Mouse (Mus musculus): ENCODE results near the gene BC049352. TPM values are rescaled to one million over a fixed set of nuclear protein-coding genes. Genes with fewer than 3 reads are reported as not detected.

The BC049352 gene
- total RNA-seq, 2 experiments from 2014 or later, result 1.1 to 1.5 TPM

GRCm38 (mm10) chr9:45235668-45236227 lies 53.9 kb downstream of the BC049352 start:
- DNase-seq (ENCODE audit: low spot score in 2 of 2), result no peak
- intact Hi-C loops (cut with DNase I), result no loop called here

GRCm38 (mm10) chr9:45236744-45237143 lies 54.9 kb downstream of the BC049352 start:
- DNase-seq (ENCODE audit: low spot score in 2 of 2), result no peak
- intact Hi-C loops (cut with DNase I), result no loop called here

- no peak for DNase-seq (ENCODE audit: low spot score in 2 of 2)
- intact Hi-C loops (cut with DNase I), result no loop called here
Measured at GRCm38 (mm10) chr9:45241397-45241796, 59.6 kb downstream of the BC049352 start.

- intact Hi-C loops (cut with DNase I), result no loop called here
- no peak for DNase-seq (ENCODE audit: low spot score in 2 of 2)
Measured at GRCm38 (mm10) chr9:45245432-45245831, 63.6 kb downstream of the BC049352 start.

- peak in 1 of 2 experiments; percentile 35 for DNase-seq (ENCODE audit: low spot score in 2 of 2)
- intact Hi-C loops (cut with DNase I), result no loop called here
Measured at GRCm38 (mm10) chr9:45246060-45246459, 64.3 kb downstream of the BC049352 start.

- peak in 1 of 2 experiments; percentile 18 for DNase-seq (ENCODE audit: low spot score in 2 of 2)
- intact Hi-C loops (cut with DNase I), result no loop called here
Measured at GRCm38 (mm10) chr9:45247536-45247935, 65.7 kb downstream of the BC049352 start.

GRCm38 (mm10) chr9:45250306-45250705 lies 68.5 kb downstream of the BC049352 start:
- DNase-seq (ENCODE audit: low spot score in 2 of 2), result no peak
- intact Hi-C loops (cut with DNase I), result no loop called here

- intact Hi-C loops (cut with DNase I), result no loop called here
- DNase-seq (ENCODE audit: low spot score in 2 of 2), result no peak
Measured at GRCm38 (mm10) chr9:45251281-45251680, 69.5 kb downstream of the BC049352 start.

- DNase-seq (ENCODE audit: low spot score in 2 of 2), result no peak
- intact Hi-C loops (cut with DNase I), result no loop called here
Measured at GRCm38 (mm10) chr9:45251990-45252389, 70.2 kb downstream of the BC049352 start.

GRCm38 (mm10) chr9:45252395-45252794 lies 70.6 kb downstream of the BC049352 start:
- intact Hi-C loops (cut with DNase I), result no loop called here
- no peak for DNase-seq (ENCODE audit: low spot score in 2 of 2)

- intact Hi-C loops (cut with DNase I), result no loop called here
- DNase-seq (ENCODE audit: low spot score in 2 of 2), result no peak
Measured at GRCm38 (mm10) chr9:45254021-45254420, 72.2 kb downstream of the BC049352 start.

- intact Hi-C loops (cut with DNase I), result no loop called here
- no peak for DNase-seq (ENCODE audit: low spot score in 2 of 2)
Measured at GRCm38 (mm10) chr9:45254605-45255004, 72.8 kb downstream of the BC049352 start.

- DNase-seq (ENCODE audit: low spot score in 2 of 2), result no peak
- intact Hi-C loops (cut with DNase I), result no loop called here
Measured at GRCm38 (mm10) chr9:45255431-45255830, 73.6 kb downstream of the BC049352 start.

GRCm38 (mm10) chr9:45255967-45256366 lies 74.2 kb downstream of the BC049352 start:
- intact Hi-C loops (cut with DNase I), result no loop called here
- no peak for DNase-seq (ENCODE audit: low spot score in 2 of 2)

GRCm38 (mm10) chr9:45259065-45259464 lies 77.3 kb downstream of the BC049352 start:
- intact Hi-C loops (cut with DNase I), result no loop called here
- DNase-seq (ENCODE audit: low spot score in 2 of 2), result no peak

GRCm38 (mm10) chr9:45261466-45261865 lies 79.7 kb downstream of the BC049352 start:
- peak in 1 of 2 experiments; percentile 20 for DNase-seq (ENCODE audit: low spot score in 2 of 2)
- intact Hi-C loops (cut with DNase I), result no loop called here

GRCm38 (mm10) chr9:45261872-45262271 lies 80.1 kb downstream of the BC049352 start:
- intact Hi-C loops (cut with DNase I), result no loop called here
- no peak for DNase-seq (ENCODE audit: low spot score in 2 of 2)

- intact Hi-C loops (cut with DNase I), result no loop called here
- DNase-seq (ENCODE audit: low spot score in 2 of 2), result no peak
Measured at GRCm38 (mm10) chr9:45267099-45267498, 85.3 kb downstream of the BC049352 start.

GRCm38 (mm10) chr9:45268079-45268478 lies 86.3 kb downstream of the BC049352 start:
- intact Hi-C loops (cut with DNase I), result no loop called here
- no peak for DNase-seq (ENCODE audit: low spot score in 2 of 2)

- peak; percentile 49 to 56 for DNase-seq (ENCODE audit: low spot score in 2 of 2)
- intact Hi-C loops (cut with DNase I), result no loop called here
Measured at GRCm38 (mm10) chr9:45268597-45269325, 87.0 kb downstream of the BC049352 start, which contains the start of gene Il10ra. TSS of gene Il10ra (minus strand) at chr9:45269149.

- DNase-seq (ENCODE audit: low spot score in 2 of 2), result peak in 1 of 2 experiments; percentile 21
- intact Hi-C loops (cut with DNase I), result no loop called here
Measured at GRCm38 (mm10) chr9:45272213-45272612, 90.4 kb downstream of the BC049352 start.

Data from left cerebral cortex, postnatal 25 days (tissue).